Mouse (Mus musculus) intestine, embryonic 16.5 days (tissue): ENCODE results near the gene Pde7b. TPM values are rescaled to one million over a fixed set of nuclear protein-coding genes. Genes with fewer than 3 reads are reported as not detected.

ENCODE experiments used
- ATAC-seq: fragments of 200-750 bp; cut with Nextera tagmentation; 2 replicates; pipeline ENCODE4 v1.8.0; 2017; ENCODE audit warnings: moderate TSS enrichment, moderate library complexity
- H3K27ac ChIP-seq: fragments of 300-500 bp; sonication (generic); 2 replicates; pipeline ENCODE4 v1.5.1; 2014; ENCODE audit warnings: mild to moderate bottlenecking, low read length
- H3K27me3 ChIP-seq: fragments of 300-500 bp; sonication (generic); replicated peaks from 2 replicates; pipeline ENCODE4 v1.6.1; 2014; ENCODE audit warnings: low read length, control low read depth, mixed read lengths; ENCODE audit not compliant: control insufficient read depth, insufficient read depth
- H3K36me3 ChIP-seq: fragments of 300-500 bp; sonication (generic); 2 replicates; pipeline ENCODE4 v1.6.1; 2014; ENCODE audit warnings: low read length, control low read depth; ENCODE audit not compliant: control insufficient read depth, insufficient read depth
- H3K4me1 ChIP-seq: fragments of 300-500 bp; sonication (generic); 2 replicates; pipeline ENCODE4 v1.6.1; 2014; ENCODE audit warnings: low read length, control low read depth, mixed read lengths; ENCODE audit not compliant: control insufficient read depth, insufficient read depth
- H3K4me2 ChIP-seq: fragments of 300-500 bp; sonication (generic); 2 replicates; pipeline ENCODE4 v1.6.1; 2014; ENCODE audit warnings: low read depth, low read length, control low read depth
- H3K4me3 ChIP-seq: fragments of 300-500 bp; sonication (generic); 2 replicates; pipeline ENCODE4 v1.5.1; 2014; ENCODE audit warnings: mild to moderate bottlenecking, low read length
- H3K9ac ChIP-seq: fragments of 300-500 bp; sonication (generic); 2 replicates; pipeline ENCODE4 v1.6.1; 2014; ENCODE audit warnings: low read depth, low read length
- H3K9me3 ChIP-seq: fragments of 300-500 bp; sonication (generic); 2 replicates; pipeline ENCODE4 v1.6.1; 2016; ENCODE audit warnings: low read length, control low read depth; ENCODE audit not compliant: control insufficient read depth
- WGBS: fragments of 180-500 bp; shearing (Covaris S2); extraction: QIAGEN DNeasy Blood & Tissue Kit; methylation state at CpG from one replicate; pipeline ENCODE4 v1.1.7; 2014; 5-methylcytosine and 5-hydroxymethylcytosine counted together
- polyA plus RNA-seq: library from polyadenylated mRNA; unstranded; fragments of >200 nt; fragmentation: Nextera tagmentation; extraction: Ambion mirVana; gene quantifications from 2 replicates; pipeline ENCODE4 v1.2.1, GENCODE M21; 2015

The Pde7b gene
- polyA plus RNA-seq, 1 experiment from 2014 or later, result 2.0 TPM

GRCm38 (mm10) chr10:20666655-20667054 lies 58.2 kb downstream of the Pde7b start:
- no peak overlapping the region for H3K4me3 ChIP-seq
- no peaks in the 10 kb centered on the region for H3K27me3 ChIP-seq
- 41% methylated on average over 2 of the region's 2 CpGs for WGBS
- H3K36me3 ChIP-seq, result no peaks in the 10 kb centered on the region
- H3K27ac ChIP-seq, result no peak overlapping the region; the same call in 1 of the 2 replicates
- no peaks in the 10 kb centered on the region for H3K9me3 ChIP-seq
- H3K9ac ChIP-seq, result no peak overlapping the region
- no peaks in the 10 kb centered on the region for H3K4me1 ChIP-seq
- 0 out of 2 replicates have a peak overlapping the region, but pooled peaks have one; percentile 9 for H3K4me2 ChIP-seq
- ATAC-seq, result peak; percentile 77

GRCm38 (mm10) chr10:20662951-20663350 lies 61.9 kb downstream of the Pde7b start:
- H3K36me3 ChIP-seq, result no peaks in the 10 kb centered on the region
- H3K4me3 ChIP-seq, result no peak overlapping the region
- H3K9me3 ChIP-seq, result no peaks in the 10 kb centered on the region
- no peak overlapping the region for H3K27ac ChIP-seq
- WGBS, result 78% methylated on average over 7 of the region's 7 CpGs
- H3K4me2 ChIP-seq, result no peak overlapping the region
- H3K4me1 ChIP-seq, result peaks cover 1% of the 10 kb centered on the region; the same call in 1 of the 2 replicates
- no peaks in the 10 kb centered on the region for H3K27me3 ChIP-seq
- ATAC-seq, result no peak
- no peak overlapping the region for H3K9ac ChIP-seq

DNA sequence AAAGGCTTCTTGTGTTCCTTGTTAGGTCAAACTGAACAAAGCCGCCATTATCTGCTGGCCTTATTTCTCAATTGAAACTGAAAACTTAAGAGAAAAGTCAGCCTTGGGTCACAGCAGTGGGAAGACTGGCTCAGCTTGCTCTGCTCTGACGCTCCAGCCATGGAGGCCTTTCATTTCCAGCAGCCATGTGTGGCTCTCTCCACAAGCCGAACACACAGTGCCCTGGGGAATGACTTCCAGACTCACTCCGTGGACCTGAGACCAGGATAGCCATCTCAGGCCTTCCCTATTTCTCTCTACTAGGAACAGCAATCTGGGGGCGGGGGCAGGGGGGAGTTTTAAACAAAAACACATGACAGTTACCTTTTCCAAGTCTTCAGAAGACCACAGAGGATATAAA lies 63.2 kb downstream of the Pde7b start:
- Histone ChIP-seq H3K36me3 (no peaks in the 10 kb centered on the region), H3K27ac (no peak overlapping the region), H3K9ac (no peak overlapping the region), H3K9me3 (no peaks in the 10 kb centered on the region), H3K4me2 (no peak overlapping the region), H3K4me3 (no peak overlapping the region), H3K27me3 (no peaks in the 10 kb centered on the region), H3K4me1 (peaks cover 6% of the 10 kb centered on the region; the same call in 1 of the 2 replicates)
- WGBS, result 83% methylated on average over 5 of the region's 5 CpGs
- no peak for ATAC-seq

- Histone ChIP-seq H3K36me3 (no peaks in the 10 kb centered on the region), H3K27ac (no peak overlapping the region), H3K4me3 (no peak overlapping the region), H3K4me2 (no peak overlapping the region), H3K4me1 (peaks cover 6% of the 10 kb centered on the region; the same call in 1 of the 2 replicates), H3K9me3 (no peaks in the 10 kb centered on the region), H3K27me3 (no peaks in the 10 kb centered on the region), H3K9ac (no peak overlapping the region)
- 78% methylated on average over 4 of the region's 4 CpGs for WGBS
- ATAC-seq, result no peak
Observed at GRCm38 (mm10) chr10:20659718-20660117, 65.2 kb downstream of the Pde7b start.

- Histone ChIP-seq H3K9me3 (no peaks in the 10 kb centered on the region), H3K4me1 (peaks cover 6% of the 10 kb centered on the region; the same call in 1 of the 2 replicates), H3K36me3 (no peaks in the 10 kb centered on the region), H3K4me3 (no peak overlapping the region), H3K27me3 (no peaks in the 10 kb centered on the region), H3K9ac (no peak overlapping the region), H3K4me2 (no peak overlapping the region), H3K27ac (no peak overlapping the region)
- 73% methylated on average over 7 of the region's 7 CpGs for WGBS
- no peak for ATAC-seq
Observed at GRCm38 (mm10) chr10:20659268-20659667, 65.6 kb downstream of the Pde7b start.

GRCm38 (mm10) chr10:20658716-20659115 lies 66.2 kb downstream of the Pde7b start:
- Histone ChIP-seq H3K36me3 (no peaks in the 10 kb centered on the region), H3K4me2 (no peak overlapping the region), H3K9ac (no peak overlapping the region), H3K9me3 (no peaks in the 10 kb centered on the region), H3K4me1 (peaks cover 6% of the 10 kb centered on the region; the same call in 1 of the 2 replicates), H3K27me3 (no peaks in the 10 kb centered on the region), H3K27ac (no peak overlapping the region), H3K4me3 (no peak overlapping the region)
- WGBS, result 70% methylated on average over 7 of the region's 7 CpGs
- no peak for ATAC-seq

GRCm38 (mm10) chr10:20657316-20658081 lies 67.4 kb downstream of the Pde7b start:
- no peak overlapping the region for H3K4me3 ChIP-seq
- H3K4me2 ChIP-seq, result 0 out of 2 replicates have a peak overlapping the region, but pooled peaks have one; percentile 13
- H3K9ac ChIP-seq, result 0 out of 2 replicates have a peak overlapping the region, but pooled peaks have one; percentile 20
- H3K27me3 ChIP-seq, result no peaks in the 10 kb centered on the region
- 42% methylated on average over 12 of the region's 12 CpGs for WGBS
- ATAC-seq, result no peak
- no peak overlapping the region for H3K27ac ChIP-seq
- no peaks in the 10 kb centered on the region for H3K36me3 ChIP-seq
- H3K9me3 ChIP-seq, result no peaks in the 10 kb centered on the region
- H3K4me1 ChIP-seq, result peaks cover 6% of the 10 kb centered on the region; the same call in 1 of the 2 replicates

DNA sequence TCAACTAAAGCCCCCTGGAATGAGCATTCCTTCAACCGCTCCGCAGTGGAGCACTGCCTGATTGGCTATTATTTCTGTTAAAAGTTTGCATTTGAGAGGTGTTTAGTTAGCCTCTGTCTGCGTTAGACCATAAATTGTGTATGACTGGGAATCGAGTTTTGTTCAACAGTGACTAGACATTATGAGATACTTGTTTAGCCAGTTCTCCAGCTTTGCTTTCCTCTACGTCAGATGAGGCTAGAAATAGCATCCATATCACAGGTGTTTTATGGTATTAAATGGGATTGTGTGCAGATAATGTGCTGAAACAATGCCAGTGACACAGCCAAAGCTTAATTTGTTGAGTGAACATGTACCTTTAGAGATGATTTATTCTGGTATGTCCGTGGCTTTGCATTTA lies 70.3 kb downstream of the Pde7b start:
- WGBS, result 58% methylated on average over 6 of the region's 6 CpGs
- Histone ChIP-seq H3K27me3 (no peaks in the 10 kb centered on the region), H3K9me3 (no peaks in the 10 kb centered on the region), H3K4me2 (no peak overlapping the region), H3K9ac (no peak overlapping the region), H3K4me3 (no peak overlapping the region), H3K27ac (no peak overlapping the region), H3K4me1 (peaks cover 6% of the 10 kb centered on the region; the same call in 1 of the 2 replicates), H3K36me3 (no peaks in the 10 kb centered on the region)
- peak; percentile 74 for ATAC-seq

DNA sequence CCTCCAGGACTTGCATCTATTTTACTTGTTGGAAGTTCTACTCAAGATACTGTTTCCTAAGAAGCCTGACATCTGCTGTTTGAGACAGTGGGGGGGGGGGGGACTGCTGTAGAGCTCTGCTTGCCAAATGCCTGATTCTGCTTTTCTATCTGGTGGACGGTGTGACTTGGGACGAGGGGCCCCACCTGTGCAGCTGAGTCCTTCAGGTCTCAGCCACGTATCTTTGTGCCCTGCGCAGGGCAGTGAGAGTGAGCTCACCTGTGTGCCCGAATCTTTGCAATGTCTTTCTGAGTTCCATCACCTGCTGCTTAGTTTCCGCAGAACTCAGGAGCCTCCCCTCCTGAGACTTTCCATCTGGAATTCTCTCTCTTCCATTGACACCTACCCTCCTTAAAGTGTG lies 70.7 kb downstream of the Pde7b start:
- peaks cover 6% of the 10 kb centered on the region; the same call in 1 of the 2 replicates for H3K4me1 ChIP-seq
- WGBS, result 64% methylated on average over 6 of the region's 6 CpGs
- peak; percentile 55; the same call in 1 of the 2 replicates for ATAC-seq
- H3K4me2 ChIP-seq, result no peak overlapping the region
- no peaks in the 10 kb centered on the region for H3K27me3 ChIP-seq
- H3K36me3 ChIP-seq, result no peaks in the 10 kb centered on the region
- H3K27ac ChIP-seq, result no peak overlapping the region
- H3K9ac ChIP-seq, result no peak overlapping the region
- no peak overlapping the region for H3K4me3 ChIP-seq
- H3K9me3 ChIP-seq, result no peaks in the 10 kb centered on the region
